Mouse (Mus musculus) heart, adult 11 months (tissue): Measurements from ENCODE around the gene Olfr610.
"Not testable (repeated sequence)": the region's sequence is repeated elsewhere in the genome, so short reads cannot be mapped to it uniquely, and the experiment has no call there.

Experiments
- DNase-seq: peaks from one replicate; pipeline ENCODE4 v3.0.0; 2022

Olfr610 gene

GRCm38 (mm10) chr7:103512022-103512421 lies at the start of gene Olfr610:
Gene Olfr610, minus strand, starts transcription at chr7:103512122.
- no peak for DNase-seq

GRCm38 (mm10) chr7:103555779-103556178 lies 43.9 kb upstream of the Olfr610 start, which contains the start of gene Olfr615:
Gene Olfr615, plus strand, starts transcription at chr7:103556079.
- DNase-seq, result no peak

- DNase-seq, result no peak
Observed at GRCm38 (mm10) chr7:103547774-103548173, 35.9 kb upstream of the Olfr610 start, which contains the start of gene Olfr613. Gene Olfr613, plus strand, starts transcription at chr7:103548074.

- DNase-seq, result not testable (repeated sequence)
Observed at GRCm38 (mm10) chr7:103542617-103543016, 30.7 kb upstream of the Olfr610 start, which contains the start of gene Olfr612. Gene Olfr612, minus strand, starts transcription at chr7:103542717.

- not testable (repeated sequence) for DNase-seq
Observed at GRCm38 (mm10) chr7:103520746-103521145, 8.8 kb upstream of the Olfr610 start, which contains the start of gene Olfr611. Gene Olfr611, minus strand, starts transcription at chr7:103520846.

- DNase-seq, result no peak
Observed at GRCm38 (mm10) chr7:103497962-103498361, 14.0 kb downstream of the Olfr610 start, which contains the start of gene Olfr609. Gene Olfr609, minus strand, starts transcription at chr7:103498062.

- DNase-seq, result not testable (repeated sequence)
Observed at GRCm38 (mm10) chr7:103477106-103477505, 34.8 kb downstream of the Olfr610 start.

GRCm38 (mm10) chr7:103469577-103469976 lies 42.3 kb downstream of the Olfr610 start, which contains the start of gene Olfr608:
Gene Olfr608, plus strand, starts transcription at chr7:103469877.
- DNase-seq, result no peak

GRCm38 (mm10) chr7:103460590-103460989 lies 51.3 kb downstream of the Olfr610 start:
- DNase-seq, result no peak
